Mouse (Mus musculus): ENCODE measurements around the gene Sh3tc1.

DNA sequence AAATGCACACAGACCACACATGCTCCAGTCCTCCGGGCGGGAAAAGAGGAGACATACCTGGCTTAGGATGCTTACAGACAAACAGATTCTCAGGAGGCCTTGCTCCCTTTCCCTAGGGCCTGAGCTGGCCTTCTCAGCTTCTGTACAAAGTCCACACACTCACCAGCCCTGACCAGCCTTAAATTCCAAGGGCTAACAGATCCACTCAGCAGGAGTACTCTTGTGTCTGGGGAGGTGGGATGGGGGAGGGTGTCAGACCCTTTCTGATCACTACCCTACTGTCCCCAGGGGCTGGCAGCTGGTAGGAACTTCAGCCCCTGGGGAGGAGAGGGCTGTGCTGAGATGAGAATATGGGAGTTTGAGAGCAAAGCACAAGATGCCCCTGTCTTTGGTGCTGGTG lies 782 bp downstream of the Sh3tc1 start:
- TF ChIP-seq CTCF (IDR thresholded peaks at IDR 0.05; ENCODE audit: borderline replicate concordance, extremely low read depth, insufficient read depth, insufficient read length) (no peak), POLR2A (IDR thresholded peaks at IDR 0.05; ENCODE audit: borderline replicate concordance, extremely low read depth, insufficient read depth, insufficient read length, poor library complexity, severe bottlenecking) (no peak)

Measured in brain, embryonic 14.5 days (tissue).